Mouse (Mus musculus): ENCODE results near the gene Tlk1. TPM values are rescaled to one million over a fixed set of nuclear protein-coding genes. Genes with fewer than 3 reads are reported as not detected.

The Tlk1 gene
- polyA plus RNA-seq, 1 experiment = 9.4 TPM

GRCm38 (mm10) chr2:70672476-70672875 lies 153.1 kb downstream of the Tlk1 start:
- H3K27me3 ChIP-seq (ENCODE audit: control insufficient read depth, insufficient read depth, insufficient read length) = no peaks in the 10 kb centered on the region
- H3K4me3 ChIP-seq = no peak overlapping the region
- no peak overlapping the region for H3K4me2 ChIP-seq (ENCODE audit: low read depth)
- no peak overlapping the region for H3ac ChIP-seq (ENCODE audit: control insufficient read depth, insufficient read length)
- TF ChIP-seq MYOG (IDR thresholded peaks at IDR 0.05; ENCODE audit: control insufficient read depth in 1 of 3, insufficient read depth in 1 of 3, insufficient read length in 2 of 3, low read depth in 2 of 3) = no peak
- no peak for TF ChIP-seq USF1 (IDR thresholded peaks at IDR 0.05; ENCODE audit: low read depth)
- no peak for TF ChIP-seq MAX (IDR thresholded peaks at IDR 0.05; ENCODE audit: low read depth)
- no peak for TF ChIP-seq REST (IDR thresholded peaks at IDR 0.05; ENCODE audit: insufficient read depth, insufficient read length)
- TF ChIP-seq E2F4 (IDR thresholded peaks at IDR 0.05; ENCODE audit: insufficient read depth) = no peak
- no peak for TF ChIP-seq MYOD1 (IDR thresholded peaks at IDR 0.05; ENCODE audit: control insufficient read depth in 1 of 3, insufficient read length in 2 of 3, low read depth in 2 of 3)
- TF ChIP-seq SRF (IDR thresholded peaks at IDR 0.05; ENCODE audit: control insufficient read depth, insufficient read length, low read depth) = no peak
- TF ChIP-seq CEBPB (IDR thresholded peaks at IDR 0.05; ENCODE audit: insufficient read depth, poor library complexity, severe bottlenecking) = no peak
- no peak for TF ChIP-seq TCF3 (IDR thresholded peaks at IDR 0.05; ENCODE audit: insufficient read length, low read depth)
- no peak for TF ChIP-seq POLR2AphosphoS2 (IDR thresholded peaks at IDR 0.05; ENCODE audit: insufficient read length, low read depth)
- no peaks in the 10 kb centered on the region for H3K36me3 ChIP-seq (ENCODE audit: control insufficient read depth, insufficient read depth)
- H3K79me2 ChIP-seq (ENCODE audit: control insufficient read depth, insufficient read depth) = peaks cover 80% of the 10 kb centered on the region

- no peak overlapping the region for H3ac ChIP-seq (ENCODE audit: control insufficient read depth, insufficient read length)
- peaks cover 97% of the 10 kb centered on the region for H3K79me2 ChIP-seq (ENCODE audit: control insufficient read depth, insufficient read depth)
- no peaks in the 10 kb centered on the region for H3K36me3 ChIP-seq (ENCODE audit: control insufficient read depth, insufficient read depth)
- TF ChIP-seq SRF (IDR thresholded peaks at IDR 0.05; ENCODE audit: control insufficient read depth, insufficient read length, low read depth) (no peak), POLR2A (IDR thresholded peaks at IDR 0.05; ENCODE audit: insufficient read length, low read depth) (no peak), POLR2AphosphoS2 (IDR thresholded peaks at IDR 0.05; ENCODE audit: insufficient read length, low read depth) (no peak), CEBPB (IDR thresholded peaks at IDR 0.05; ENCODE audit: insufficient read depth, poor library complexity, severe bottlenecking) (no peak), MYOD1 (IDR thresholded peaks at IDR 0.05; ENCODE audit: control insufficient read depth in 1 of 3, insufficient read length in 2 of 3, low read depth in 2 of 3) (no peak), TCF3 (IDR thresholded peaks at IDR 0.05; ENCODE audit: insufficient read length, low read depth) (no peak), MAX (IDR thresholded peaks at IDR 0.05; ENCODE audit: low read depth) (no peak)
- no peak overlapping the region for H3K4me3 ChIP-seq
- H3K27me3 ChIP-seq (ENCODE audit: control insufficient read depth, insufficient read depth, insufficient read length) = no peaks in the 10 kb centered on the region
- no peak overlapping the region for H3K4me2 ChIP-seq (ENCODE audit: low read depth)
Measured at GRCm38 (mm10) chr2:70669896-70670295, 155.6 kb downstream of the Tlk1 start.

- H3K4me3 ChIP-seq = no peak overlapping the region
- TF ChIP-seq POLR2AphosphoS2 (IDR thresholded peaks at IDR 0.05; ENCODE audit: insufficient read length, low read depth) (no peak), REST (IDR thresholded peaks at IDR 0.05; ENCODE audit: insufficient read depth, insufficient read length) (no peak), POLR2A (IDR thresholded peaks at IDR 0.05; ENCODE audit: insufficient read length, low read depth) (no peak), USF1 (IDR thresholded peaks at IDR 0.05; ENCODE audit: low read depth) (no peak), TCF3 (IDR thresholded peaks at IDR 0.05; ENCODE audit: insufficient read length, low read depth) (no peak), CEBPB (IDR thresholded peaks at IDR 0.05; ENCODE audit: insufficient read depth, poor library complexity, severe bottlenecking) (no peak), TCF12 (IDR thresholded peaks at IDR 0.05; ENCODE audit: insufficient read depth, poor library complexity, severe bottlenecking) (no peak), MAX (IDR thresholded peaks at IDR 0.05; ENCODE audit: low read depth) (no peak), E2F4 (IDR thresholded peaks at IDR 0.05; ENCODE audit: insufficient read depth) (no peak), MYOD1 (IDR thresholded peaks at IDR 0.05; ENCODE audit: control insufficient read depth in 1 of 3, insufficient read length in 2 of 3, low read depth in 2 of 3) (no peak), MYOG (IDR thresholded peaks at IDR 0.05; ENCODE audit: control insufficient read depth in 1 of 3, insufficient read depth in 1 of 3, insufficient read length in 2 of 3, low read depth in 2 of 3) (no peak), SRF (IDR thresholded peaks at IDR 0.05; ENCODE audit: control insufficient read depth, insufficient read length, low read depth) (no peak)
- H3K27me3 ChIP-seq (ENCODE audit: control insufficient read depth, insufficient read depth, insufficient read length) = no peaks in the 10 kb centered on the region
- H3K4me2 ChIP-seq (ENCODE audit: low read depth) = no peak overlapping the region
- no peaks in the 10 kb centered on the region for H3K36me3 ChIP-seq (ENCODE audit: control insufficient read depth, insufficient read depth)
- H3ac ChIP-seq (ENCODE audit: control insufficient read depth, insufficient read length) = no peak overlapping the region
- peaks cover 97% of the 10 kb centered on the region for H3K79me2 ChIP-seq (ENCODE audit: control insufficient read depth, insufficient read depth)
Measured at GRCm38 (mm10) chr2:70669241-70669640, 156.3 kb downstream of the Tlk1 start.

- Histone ChIP-seq H3K79me2 (ENCODE audit: control insufficient read depth, insufficient read depth) (peaks cover 97% of the 10 kb centered on the region), H3K4me3 (no peak overlapping the region), H3ac (ENCODE audit: control insufficient read depth, insufficient read length) (no peak overlapping the region), H3K4me2 (ENCODE audit: low read depth) (no peak overlapping the region), H3K27me3 (ENCODE audit: control insufficient read depth, insufficient read depth, insufficient read length) (no peaks in the 10 kb centered on the region), H3K36me3 (ENCODE audit: control insufficient read depth, insufficient read depth) (no peaks in the 10 kb centered on the region)
- no peak for TF ChIP-seq TCF12 (IDR thresholded peaks at IDR 0.05; ENCODE audit: insufficient read depth, poor library complexity, severe bottlenecking)
- no peak for TF ChIP-seq SRF (IDR thresholded peaks at IDR 0.05; ENCODE audit: control insufficient read depth, insufficient read length, low read depth)
- no peak for TF ChIP-seq E2F4 (IDR thresholded peaks at IDR 0.05; ENCODE audit: insufficient read depth)
- TF ChIP-seq USF1 (IDR thresholded peaks at IDR 0.05; ENCODE audit: low read depth) = no peak
- TF ChIP-seq CEBPB (IDR thresholded peaks at IDR 0.05; ENCODE audit: insufficient read depth, poor library complexity, severe bottlenecking) = no peak
Measured at GRCm38 (mm10) chr2:70667016-70667415, 158.5 kb downstream of the Tlk1 start.

- no peak overlapping the region for H3ac ChIP-seq (ENCODE audit: control insufficient read depth, insufficient read length)
- peak overlapping the region; percentile 96 for H3K4me2 ChIP-seq (ENCODE audit: low read depth)
- TF ChIP-seq TCF3 (IDR thresholded peaks at IDR 0.05; ENCODE audit: insufficient read length, low read depth) (no peak), MYOG (IDR thresholded peaks at IDR 0.05; ENCODE audit: control insufficient read depth in 1 of 3, insufficient read depth in 1 of 3, insufficient read length in 2 of 3, low read depth in 2 of 3) (no peak), MYOD1 (IDR thresholded peaks at IDR 0.05; ENCODE audit: control insufficient read depth in 1 of 3, insufficient read length in 2 of 3, low read depth in 2 of 3) (no peak), USF1 (IDR thresholded peaks at IDR 0.05; ENCODE audit: low read depth) (no peak), TCF12 (IDR thresholded peaks at IDR 0.05; ENCODE audit: insufficient read depth, poor library complexity, severe bottlenecking) (no peak), POLR2A (IDR thresholded peaks at IDR 0.05; ENCODE audit: insufficient read length, low read depth) (no peak), POLR2AphosphoS2 (IDR thresholded peaks at IDR 0.05; ENCODE audit: insufficient read length, low read depth) (no peak), REST (IDR thresholded peaks at IDR 0.05; ENCODE audit: insufficient read depth, insufficient read length) (no peak), CEBPB (IDR thresholded peaks at IDR 0.05; ENCODE audit: insufficient read depth, poor library complexity, severe bottlenecking) (no peak)
- no peak overlapping the region for H3K4me3 ChIP-seq
- no peaks in the 10 kb centered on the region for H3K36me3 ChIP-seq (ENCODE audit: control insufficient read depth, insufficient read depth)
- H3K27me3 ChIP-seq (ENCODE audit: control insufficient read depth, insufficient read depth, insufficient read length) = no peaks in the 10 kb centered on the region
- peaks cover 71% of the 10 kb centered on the region for H3K79me2 ChIP-seq (ENCODE audit: control insufficient read depth, insufficient read depth)
Measured at GRCm38 (mm10) chr2:70663764-70664163, 161.8 kb downstream of the Tlk1 start.

Other genes with a start within 250 kb of the Tlk1 start
- 113 TPM for gene Gorasp2, start 164.2 kb downstream of the Tlk1 start, polyA plus RNA-seq (2012; fragmentation: generic; extraction: Trizol)
- gene Gm26558, start 163.6 kb downstream of the Tlk1 start, polyA plus RNA-seq (2012; fragmentation: generic; extraction: Trizol) = 3.3 TPM
- 1.9 TPM for gene Dcaf17, start 229.6 kb upstream of the Tlk1 start, polyA plus RNA-seq (2012; fragmentation: generic; extraction: Trizol)
- 7.8 TPM for gene Mettl8, start 229.9 kb upstream of the Tlk1 start, polyA plus RNA-seq (2012; fragmentation: generic; extraction: Trizol)

All from myocyte (in vitro differentiated cells).